Mouse (Mus musculus) adipose tissue, adult 10 weeks (tissue): Measurements from ENCODE around the gene Olfr101. TPM values are rescaled to one million over a fixed set of nuclear protein-coding genes. Genes with fewer than 3 reads are reported as not detected.

ENCODE experiments used
- polyA plus RNA-seq: library from polyadenylated mRNA; stranded (reverse); fragments of 350-450 nt; fragmentation: Illumina TruSeq; extraction: RNeasy Lipid Tissue Mini Kit (QIAGEN cat#74804); gene quantifications from one replicate; pipeline ENCODE4 v1.2.3, GENCODE M21; 2014; ENCODE audit warnings: low read depth, low replicate concordance

Olfr101 gene
- not detected for polyA plus RNA-seq

DNA sequence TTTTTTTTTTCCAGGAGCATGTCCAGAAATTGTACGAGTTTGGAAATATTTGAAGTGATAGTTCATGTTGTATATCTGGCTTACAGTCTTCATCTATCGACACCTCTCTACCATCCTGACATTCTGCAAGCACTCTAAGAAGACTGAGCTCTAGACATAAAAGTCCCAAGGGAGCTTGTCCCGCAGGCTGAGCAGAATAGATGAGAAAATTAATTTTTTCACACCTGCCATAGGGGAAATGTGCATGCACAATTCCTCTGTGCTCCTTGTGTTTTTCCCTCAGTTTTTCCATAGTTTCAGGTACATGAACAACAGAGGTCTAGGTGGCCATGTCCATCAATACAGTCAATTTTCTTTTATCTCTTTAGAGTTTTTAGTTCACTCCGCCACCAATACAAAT, at the start of gene Olfr101:
Gene Olfr101, minus strand, starts transcription at position 101 of the 400 bp plus-strand sequence.

DNA sequence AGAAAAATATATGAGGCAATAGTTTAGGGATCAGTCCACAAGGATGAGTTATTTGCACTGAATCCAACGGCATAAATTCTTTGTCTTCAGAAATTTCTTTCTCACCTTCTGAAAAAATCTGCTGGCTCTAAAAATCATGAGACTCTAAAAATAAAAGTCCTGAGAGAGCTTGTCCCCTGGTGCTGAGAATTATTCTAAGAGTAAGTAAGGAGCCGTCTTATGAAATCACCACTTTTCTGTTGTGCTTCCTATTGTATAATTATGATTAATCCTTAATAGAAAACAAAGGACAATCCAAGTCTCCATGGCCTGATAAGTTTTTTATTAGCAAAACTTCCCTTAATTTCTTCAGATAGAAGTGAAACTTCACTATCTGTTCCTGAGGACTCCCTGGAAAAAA, 35.5 kb upstream of the Olfr101 start, which contains the start of gene Olfr103:
Gene Olfr103, minus strand, starts transcription at position 101 of the 400 bp plus-strand sequence.

DNA sequence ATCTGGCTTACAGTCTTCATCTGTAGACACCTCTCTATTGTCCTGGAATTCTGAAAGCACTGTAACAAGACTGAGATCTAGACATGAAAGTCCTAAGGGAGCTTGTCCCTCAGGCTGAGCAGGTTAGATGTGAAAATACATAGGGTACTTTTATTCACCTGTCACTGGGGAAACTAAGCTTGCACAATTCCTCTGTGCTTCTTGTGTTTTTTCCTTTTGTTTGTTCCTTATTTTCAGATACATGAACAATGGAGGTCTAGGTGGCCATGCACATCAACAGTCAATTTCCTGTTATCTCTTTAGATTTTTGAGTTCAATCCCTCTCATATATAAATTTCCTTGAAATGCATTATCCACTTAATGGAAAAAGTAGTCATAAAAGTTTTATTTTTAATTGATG, 12.8 kb upstream of the Olfr101 start, which contains the start of gene Olfr102:
Gene Olfr102, minus strand, starts transcription at position 101 of the 400 bp plus-strand sequence.

DNA sequence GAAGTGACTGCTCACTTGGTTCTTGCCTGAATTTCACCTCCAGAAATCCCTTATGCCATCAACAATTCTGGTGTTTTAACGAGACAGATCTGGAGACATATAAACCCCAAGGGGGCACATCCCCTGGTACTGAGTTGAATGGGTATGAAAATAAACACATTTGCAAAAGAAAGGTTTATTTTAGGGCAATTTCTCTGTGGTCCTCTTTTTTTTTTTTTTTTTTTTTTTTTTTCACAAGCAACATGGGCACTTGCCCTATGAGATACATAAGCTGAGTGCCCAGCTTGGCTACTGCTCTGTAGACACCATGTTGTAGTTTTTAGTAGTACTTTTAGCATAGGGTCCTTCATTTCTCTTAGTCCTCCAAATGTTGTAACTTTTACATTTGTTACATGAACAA, 20.8 kb downstream of the Olfr101 start, which contains the start of gene Olfr99:
Gene Olfr99, minus strand, starts transcription at position 101 of the 400 bp plus-strand sequence.

DNA sequence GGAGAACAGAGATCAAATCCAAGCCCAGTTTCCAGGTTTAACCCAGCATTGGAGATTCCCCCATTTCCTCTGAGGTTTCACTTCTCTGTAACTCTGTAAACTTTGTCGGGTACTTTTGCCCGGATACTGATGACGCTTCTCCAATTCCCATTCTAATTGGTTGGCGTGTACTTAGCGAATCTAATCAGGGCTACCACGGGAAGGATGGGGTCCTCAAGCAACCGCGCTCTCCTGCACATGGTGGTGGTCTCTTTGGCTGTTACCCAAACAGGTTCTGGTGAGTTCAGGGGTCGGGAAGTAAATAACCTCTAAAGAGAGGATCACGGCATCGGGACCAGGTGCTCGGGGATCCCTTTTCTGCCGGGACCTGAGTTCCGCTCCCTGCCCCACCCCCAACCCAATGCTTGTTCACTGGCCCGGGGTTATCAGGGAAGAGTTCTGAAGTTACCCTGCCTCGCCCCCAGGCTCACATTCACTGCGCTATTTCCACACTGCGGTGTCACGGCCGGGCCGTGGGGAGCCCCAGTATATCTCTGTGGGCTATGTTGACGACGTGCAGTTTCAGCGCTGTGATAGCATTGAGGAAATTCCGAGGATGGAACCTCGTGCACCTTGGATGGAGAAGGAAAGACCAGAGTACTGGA, 33.9 kb downstream of the Olfr101 start, which contains the start of gene H2-M3:
Gene H2-M3, plus strand, starts transcription at position 163 of the 644 bp plus-strand sequence.

DNA sequence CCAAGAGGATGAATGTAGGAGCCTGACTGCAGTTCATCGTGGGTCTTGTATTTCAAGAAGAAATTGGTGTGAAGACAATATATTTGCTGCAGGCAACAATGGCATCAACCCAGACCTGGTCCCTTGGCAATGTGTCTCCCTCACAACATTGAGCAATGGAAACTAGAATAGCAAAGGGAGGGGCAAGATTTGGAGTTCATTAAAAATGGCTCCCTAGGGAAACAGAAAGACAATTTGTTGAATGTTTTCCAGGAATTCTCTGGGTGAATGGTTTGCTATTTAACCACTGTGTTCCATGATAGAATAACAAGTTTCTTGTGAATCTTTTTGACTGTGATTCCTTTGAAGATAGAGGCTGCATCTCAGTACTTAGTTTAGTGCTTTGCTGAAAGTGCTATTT, 40.5 kb downstream of the Olfr101 start, which contains the start of gene Olfr98:
Gene Olfr98, minus strand, starts transcription at position 124 of the 400 bp plus-strand sequence.

Other genes with a start within 250 kb of the Olfr101 start
- not detected for gene Olfr90, start 215.8 kb downstream of the Olfr101 start, polyA plus RNA-seq
- not detected for gene Olfr91, start 206.0 kb downstream of the Olfr101 start, polyA plus RNA-seq
- not detected for gene Olfr92, start 184.2 kb downstream of the Olfr101 start, polyA plus RNA-seq
- gene Olfr93, start 142.8 kb downstream of the Olfr101 start, polyA plus RNA-seq: not detected
- gene Ubd, start 110.4 kb downstream of the Olfr101 start, polyA plus RNA-seq: 3.3 TPM
- not detected for gene Olfr94, start 103.3 kb downstream of the Olfr101 start, polyA plus RNA-seq
- not detected for gene Olfr95, start 91.2 kb downstream of the Olfr101 start, polyA plus RNA-seq
- gene Olfr96, start 84.2 kb downstream of the Olfr101 start, polyA plus RNA-seq: not detected
- gene Olfr97, start 67.0 kb downstream of the Olfr101 start, polyA plus RNA-seq: not detected
- not detected for gene Olfr98, start 40.6 kb downstream of the Olfr101 start, polyA plus RNA-seq
- gene H2-M3, start 34.1 kb downstream of the Olfr101 start, polyA plus RNA-seq: 8.0 TPM
- not detected for gene Olfr99, start 20.9 kb downstream of the Olfr101 start, polyA plus RNA-seq
- not detected for gene Olfr102, start 12.7 kb upstream of the Olfr101 start, polyA plus RNA-seq
- not detected for gene Olfr103, start 35.4 kb upstream of the Olfr101 start, polyA plus RNA-seq
- not detected for gene Olfr104-ps, start 55.3 kb upstream of the Olfr101 start, polyA plus RNA-seq
- not detected for gene Olfr105-ps, start 74.7 kb upstream of the Olfr101 start, polyA plus RNA-seq
- gene Olfr106-ps, start 86.1 kb upstream of the Olfr101 start, polyA plus RNA-seq: not detected
- gene Olfr107, start 94.9 kb upstream of the Olfr101 start, polyA plus RNA-seq: not detected
- not detected for gene Olfr108, start 141.2 kb upstream of the Olfr101 start, polyA plus RNA-seq
- gene Olfr109, start 154.6 kb upstream of the Olfr101 start, polyA plus RNA-seq: not detected
- gene H2-M2, start 179.2 kb upstream of the Olfr101 start, polyA plus RNA-seq: not detected
- gene Olfr110, start 188.2 kb upstream of the Olfr101 start, polyA plus RNA-seq: not detected
- not detected for gene Olfr111, start 203.7 kb upstream of the Olfr101 start, polyA plus RNA-seq